Mouse (Mus musculus) C2C12 (cell line): ENCODE measurements at regions not wholly inside any gene's neighbourhood (a gene's known extent, or its start where the extent isn't known, plus 50 kb on each side); places are given as distances from the start of the nearest gene placed in this dataset.

Experiments
- H3K27me3 ChIP-seq: one replicate; pipeline ENCODE4 v1.6.1; 2011; ENCODE audit not compliant: control insufficient read depth, insufficient read depth, insufficient read length
- H3K36me3 ChIP-seq: one replicate; pipeline ENCODE4 v1.6.1; 2011; ENCODE audit not compliant: control insufficient read depth, insufficient read depth
- H3K4me3 ChIP-seq: one replicate; pipeline ENCODE4 v1.5.1; 2011; ENCODE audit warnings: mild to moderate bottlenecking, control low read depth; ENCODE audit not compliant: poor library complexity, insufficient read depth, severe bottlenecking
- H3K79me2 ChIP-seq: one replicate; pipeline ENCODE4 v1.6.1; 2011; ENCODE audit not compliant: control insufficient read depth, insufficient read depth
- H3K79me3 ChIP-seq: one replicate; pipeline ENCODE4 v1.6.1; 2011; ENCODE audit warnings: low read depth, control low read depth
- H3ac ChIP-seq: one replicate; pipeline ENCODE3; 2011; ENCODE audit warnings: low read depth; ENCODE audit not compliant: control insufficient read depth, insufficient read length
- CEBPB ChIP-seq: IDR thresholded peaks from one replicate; pipeline ENCODE4 v1.6.1; 2011; ENCODE audit warnings: low read depth, mild to moderate bottlenecking, control low read depth, moderate library complexity
- CTCF ChIP-seq: IDR thresholded peaks from one replicate; pipeline ENCODE4 v1.5.1; 2011; ENCODE audit not compliant: control insufficient read depth, insufficient read depth, insufficient read length
- FOSL1 ChIP-seq: IDR thresholded peaks from one replicate; pipeline ENCODE4 v1.8.0; 2011; ENCODE audit warnings: mild to moderate bottlenecking, low read length; ENCODE audit not compliant: poor library complexity, insufficient read depth, severe bottlenecking
- MAX ChIP-seq: IDR thresholded peaks from one replicate; pipeline ENCODE4 v1.6.1; 2011; ENCODE audit warnings: mild to moderate bottlenecking, control low read depth
- MYOD1 ChIP-seq: IDR thresholded peaks from one replicate; pipeline ENCODE4 v1.6.1; 2011; ENCODE audit warnings: low read depth; ENCODE audit not compliant: control insufficient read depth, insufficient read length
- MYOG ChIP-seq: IDR thresholded peaks from one replicate; pipeline ENCODE4 v1.6.1; 2011; ENCODE audit not compliant: control insufficient read depth, insufficient read length; ENCODE audit errors: extremely low read depth
- USF1 ChIP-seq: IDR thresholded peaks from one replicate; pipeline ENCODE4 v1.6.1; 2011; ENCODE audit warnings: low read depth, mild to moderate bottlenecking, control low read depth, moderate library complexity

GRCm38 (mm10) chr16:77893690-77894089, 291.8 kb upstream of the Gm11146 start:
- Histone ChIP-seq H3K36me3 (no peaks in the 10 kb centered on the region), H3K79me2 (no peaks in the 10 kb centered on the region), H3ac (no peak overlapping the region), H3K4me3 (no peak overlapping the region), H3K79me3 (no peaks in the 10 kb centered on the region), H3K27me3 (no peaks in the 10 kb centered on the region)
- TF ChIP-seq MYOG (no peak), FOSL1 (no peak)

GRCm38 (mm10) chr16:77892731-77893130, 290.8 kb upstream of the Gm11146 start:
- no peak overlapping the region for H3K4me3 ChIP-seq
- H3K79me3 ChIP-seq: no peaks in the 10 kb centered on the region
- no peak overlapping the region for H3ac ChIP-seq
- no peaks in the 10 kb centered on the region for H3K36me3 ChIP-seq
- no peaks in the 10 kb centered on the region for H3K79me2 ChIP-seq
- H3K27me3 ChIP-seq: no peaks in the 10 kb centered on the region
- no peak for TF ChIP-seq MAX
- no peak for TF ChIP-seq CEBPB
- TF ChIP-seq MYOG: no peak
- no peak for TF ChIP-seq USF1
- TF ChIP-seq MYOD1: no peak
- no peak for TF ChIP-seq CTCF
- TF ChIP-seq FOSL1: no peak

- H3K4me3 ChIP-seq: no peak overlapping the region
- no peak for TF ChIP-seq MYOG
- TF ChIP-seq MAX: no peak
- no peak for TF ChIP-seq MYOD1
- TF ChIP-seq FOSL1: no peak
- no peak for TF ChIP-seq USF1
- TF ChIP-seq CEBPB: no peak
- TF ChIP-seq CTCF: no peak
- H3K27me3 ChIP-seq: no peaks in the 10 kb centered on the region
- H3K36me3 ChIP-seq: no peaks in the 10 kb centered on the region
- H3K79me3 ChIP-seq: no peaks in the 10 kb centered on the region
- H3ac ChIP-seq: no peak overlapping the region
- no peaks in the 10 kb centered on the region for H3K79me2 ChIP-seq
Measured at GRCm38 (mm10) chr16:77889348-77889747, 287.5 kb upstream of the Gm11146 start.

GRCm38 (mm10) chr16:77885060-77885679, 283.3 kb upstream of the Gm11146 start:
- H3K79me3 ChIP-seq: no peaks in the 10 kb centered on the region
- H3K36me3 ChIP-seq: no peaks in the 10 kb centered on the region
- H3K4me3 ChIP-seq: no peak overlapping the region
- TF ChIP-seq MAX (no peak), MYOG (no peak), CTCF (no peak), MYOD1 (no peak), FOSL1 (no peak), USF1 (no peak), CEBPB (no peak)
- H3K79me2 ChIP-seq: no peaks in the 10 kb centered on the region
- H3ac ChIP-seq: no peak overlapping the region
- H3K27me3 ChIP-seq: no peaks in the 10 kb centered on the region

GRCm38 (mm10) chr16:77884495-77884894, 282.6 kb upstream of the Gm11146 start:
- no peaks in the 10 kb centered on the region for H3K79me2 ChIP-seq
- H3K79me3 ChIP-seq: no peaks in the 10 kb centered on the region
- no peaks in the 10 kb centered on the region for H3K27me3 ChIP-seq
- TF ChIP-seq MYOG: no peak
- TF ChIP-seq CEBPB: no peak
- TF ChIP-seq CTCF: no peak
- no peak for TF ChIP-seq USF1
- TF ChIP-seq MYOD1: no peak
- no peak for TF ChIP-seq FOSL1
- no peak for TF ChIP-seq MAX
- H3K36me3 ChIP-seq: no peaks in the 10 kb centered on the region
- H3ac ChIP-seq: no peak overlapping the region
- H3K4me3 ChIP-seq: no peak overlapping the region

- no peaks in the 10 kb centered on the region for H3K27me3 ChIP-seq
- H3K4me3 ChIP-seq: no peak overlapping the region
- H3K79me3 ChIP-seq: no peaks in the 10 kb centered on the region
- no peaks in the 10 kb centered on the region for H3K36me3 ChIP-seq
- H3K79me2 ChIP-seq: no peaks in the 10 kb centered on the region
- TF ChIP-seq MYOG: no peak
- no peak for TF ChIP-seq CTCF
- TF ChIP-seq MAX: no peak
- TF ChIP-seq CEBPB: no peak
- TF ChIP-seq MYOD1: no peak
- no peak for TF ChIP-seq FOSL1
- TF ChIP-seq USF1: no peak
- H3ac ChIP-seq: no peak overlapping the region
Measured at GRCm38 (mm10) chr16:77877006-77877405, 275.1 kb upstream of the Gm11146 start.
